Mouse (Mus musculus) MEL (cell line): ENCODE measurements at regions not wholly inside any gene's neighbourhood (a gene's known extent, or its start where the extent isn't known, plus 50 kb on each side); places are given as distances from the start of the nearest gene placed in this dataset.

ENCODE experiments used
- DNase-seq: peaks from one replicate; pipeline ENCODE4 v3.0.0; 2011; ENCODE audit warnings: low read depth, low spot score
- H3K27ac ChIP-seq: 2 replicates; pipeline ENCODE4 v1.5.1; 2012; ENCODE audit warnings: low read depth, mild to moderate bottlenecking, control low read depth, low read length, moderate library complexity; ENCODE audit not compliant: control insufficient read depth
- H3K27me3 ChIP-seq, 2 experiments: fragments of 150-350 bp in 1 of 2; sonication (generic) in 1 of 2; 2 replicates each; pipeline ENCODE4 v1.6.1; 2012; ENCODE audit warnings: low read length in 2 of 2, mild to moderate bottlenecking in 2 of 2, improper control_type of control experiment in 1 of 2, moderate library complexity in 1 of 2; ENCODE audit not compliant: insufficient read depth in 2 of 2, control insufficient read depth in 1 of 2
- H3K36me3 ChIP-seq, 2 experiments: 2 replicates each; pipeline ENCODE4 v1.6.1; 2012 to 2014; ENCODE audit warnings: low read length in 2 of 2, improper control_type of control experiment in 1 of 2, inconsistent platforms in 1 of 2, mild to moderate bottlenecking in 1 of 2; ENCODE audit not compliant: insufficient read depth in 2 of 2, control insufficient read depth in 1 of 2
- H3K4me1 ChIP-seq, 2 experiments: fragments of 150-350 bp in 1 of 2; sonication (generic) in 1 of 2; 2 replicates each; pipeline ENCODE4 v1.6.1; 2012; ENCODE audit warnings: low read length in 2 of 2, improper control_type of control experiment in 1 of 2, mild to moderate bottlenecking in 1 of 2; ENCODE audit not compliant: insufficient read depth in 2 of 2, control insufficient read depth in 1 of 2
- H3K4me3 ChIP-seq, 2 experiments: fragments of 150-350 bp in 1 of 2; sonication (generic) in 1 of 2; 2 replicates each; pipeline ENCODE4 v1.5.1; 2012; ENCODE audit warnings: low read depth in 2 of 2, low read length in 2 of 2, mild to moderate bottlenecking in 2 of 2, moderate library complexity in 2 of 2, control low read depth in 1 of 2, improper control_type of control experiment in 1 of 2; ENCODE audit not compliant: control insufficient read depth in 1 of 2, insufficient read depth in 1 of 2
- H3K79me2 ChIP-seq: 2 replicates; pipeline ENCODE4 v1.6.1; 2012; ENCODE audit warnings: mild to moderate bottlenecking, low read length, moderate library complexity; ENCODE audit not compliant: control insufficient read depth, poor library complexity, insufficient read depth
- H3K9ac ChIP-seq: 2 replicates; pipeline ENCODE4 v1.6.1; 2012; ENCODE audit warnings: low read depth, mild to moderate bottlenecking, control low read depth, low read length, moderate library complexity; ENCODE audit not compliant: control insufficient read depth, poor library complexity, severe bottlenecking
- H3K9me3 ChIP-seq: fragments of 150-350 bp; sonication (generic); replicated peaks from 2 replicates; pipeline ENCODE4 v1.6.1; 2012; ENCODE audit warnings: mild to moderate bottlenecking, low read length, improper control_type of control experiment, moderate library complexity; ENCODE audit not compliant: insufficient read depth
- BHLHE40 ChIP-seq: IDR thresholded peaks from 2 replicates; pipeline ENCODE4 v1.6.1; 2012; ENCODE audit warnings: low read depth, mild to moderate bottlenecking, inconsistent platforms, low read length, improper control_type of control experiment, borderline replicate concordance
- CHD1 ChIP-seq: IDR thresholded peaks from 2 replicates; pipeline ENCODE4 v1.6.1; 2012; ENCODE audit warnings: low read depth, mild to moderate bottlenecking, inconsistent platforms, low read length, improper control_type of control experiment
- CHD2 ChIP-seq: IDR thresholded peaks from 2 replicates; pipeline ENCODE4 v1.6.1; 2011; ENCODE audit warnings: low read length, improper control_type of control experiment
- CTCF ChIP-seq, 3 experiments: IDR thresholded peaks in 2 of 3; conservative IDR thresholded peaks in 1 of 3; 2 replicates each; pipeline ENCODE4 v1.5.1; 2011 to 2012; ENCODE audit warnings: low read length in 3 of 3, low read depth in 2 of 3, mild to moderate bottlenecking in 2 of 3, improper control_type of control experiment in 1 of 3, inconsistent platforms in 1 of 3, mixed read lengths in 1 of 3, moderate library complexity in 1 of 3; ENCODE audit not compliant: control insufficient read depth in 1 of 3, insufficient read depth in 1 of 3, poor library complexity in 1 of 3, severe bottlenecking in 1 of 3
- HCFC1 ChIP-seq: IDR thresholded peaks from 2 replicates; pipeline ENCODE4 v1.6.1; 2012; ENCODE audit warnings: low read depth, mild to moderate bottlenecking, inconsistent platforms, low read length, improper control_type of control experiment, moderate library complexity
- KAT2A ChIP-seq: conservative IDR thresholded peaks from 2 replicates; pipeline ENCODE4 v1.6.1; 2012; ENCODE audit warnings: low read depth, low read length, improper control_type of control experiment, inconsistent platforms
- POLR2AphosphoS2 ChIP-seq: IDR thresholded peaks from 2 replicates; pipeline ENCODE4 v1.6.1; 2011; ENCODE audit warnings: low read length, improper control_type of control experiment
- SIN3A ChIP-seq: IDR thresholded peaks from 2 replicates; pipeline ENCODE4 v1.6.1; 2012; ENCODE audit warnings: low read length, improper control_type of control experiment, inconsistent platforms
- TCF12 ChIP-seq: IDR thresholded peaks from 2 replicates; pipeline ENCODE4 v1.6.1; 2014; ENCODE audit warnings: low read depth, mild to moderate bottlenecking, inconsistent platforms, low read length, improper control_type of control experiment, moderate library complexity
- USF2 ChIP-seq, 2 experiments: IDR thresholded peaks; 2 replicates each; pipeline ENCODE4 v1.6.1; 2011 to 2012; ENCODE audit warnings: improper control_type of control experiment in 2 of 2, low read length in 2 of 2, borderline replicate concordance in 1 of 2, inconsistent platforms in 1 of 2, low read depth in 1 of 2, mild to moderate bottlenecking in 1 of 2; ENCODE audit not compliant: insufficient read depth in 1 of 2

- no peaks in the 10 kb centered on the region for H3K4me1 ChIP-seq
- no peaks in the 10 kb centered on the region for H3K27me3 ChIP-seq
- H3K4me3 ChIP-seq: no peak overlapping the region
- no peaks in the 10 kb centered on the region for H3K79me2 ChIP-seq
- H3K9ac ChIP-seq: no peak overlapping the region
- no peak for TF ChIP-seq USF2 (IDR thresholded peaks at IDR 0.05; ENCODE audit: borderline replicate concordance in 1 of 2, insufficient read depth in 1 of 2, low read depth in 1 of 2, low read length in 2 of 2)
- TF ChIP-seq SIN3A: no peak
- TF ChIP-seq KAT2A: no peak
- TF ChIP-seq TCF12: no peak
- no peak for TF ChIP-seq HCFC1
- TF ChIP-seq POLR2AphosphoS2: no peak
- no peak for TF ChIP-seq CHD2
- no peak for TF ChIP-seq CTCF (IDR thresholded peaks at IDR 0.05 in 2 of 3, conservative IDR thresholded peaks at IDR 0.05 in 1 of 3; ENCODE audit: control insufficient read depth in 1 of 3, insufficient read depth in 1 of 3, low read depth in 2 of 3, low read length in 3 of 3, poor library complexity in 1 of 3, severe bottlenecking in 1 of 3)
- no peak for TF ChIP-seq BHLHE40
- TF ChIP-seq CHD1: no peak
- TF ChIP-seq, all 39 proteins: peak for 0
- H3K9me3 ChIP-seq: no peaks in the 10 kb centered on the region
- no peak for DNase-seq
- H3K27ac ChIP-seq: no peak overlapping the region
- H3K36me3 ChIP-seq: no peaks in the 10 kb centered on the region
Measured at GRCm38 (mm10) chr1:25012754-25013153, 334.3 kb downstream of the Lmbrd1 start.
